Mouse (Mus musculus): ENCODE measurements around the gene Rnase13. TPM values are rescaled to one million over a fixed set of nuclear protein-coding genes. Genes with fewer than 3 reads are reported as not detected.

The Rnase13 gene
- polyA plus RNA-seq, 1 experiment: not detected

GRCm38 (mm10) chr14:51921759-51922570 is 608 bp downstream of the Rnase13 start:
- no peaks in the 10 kb centered on the region; the same call in 1 of the 2 replicates for H3K4me1 ChIP-seq (ENCODE audit: control insufficient read depth, insufficient read depth, insufficient read length, low read length)
- H3K4me3 ChIP-seq (ENCODE audit: insufficient read depth, low read depth, low read length): no peak overlapping the region
- H3K27ac ChIP-seq (replicated peaks; ENCODE audit: low read depth, low read length): no peak overlapping the region

- Histone ChIP-seq H3K4me3 (ENCODE audit: insufficient read depth, low read depth, low read length) (no peak overlapping the region), H3K27ac (replicated peaks; ENCODE audit: low read depth, low read length) (no peak overlapping the region)
Observed at GRCm38 (mm10) chr14:51918966-51919365, 3.6 kb downstream of the Rnase13 start.

GRCm38 (mm10) chr14:51918125-51918524 is 4.4 kb downstream of the Rnase13 start, which contains the start of gene Tppp2:
TSS of gene Tppp2 (plus strand) at chr14:51918425.
- Histone ChIP-seq H3K4me3 (ENCODE audit: insufficient read depth, low read depth, low read length) (no peak within 1 kb of the TSS), H3K4me1 (ENCODE audit: control insufficient read depth, insufficient read depth, insufficient read length, low read length) (no peaks in the 10 kb centered on the region; the same call in 1 of the 2 replicates), H3K27ac (replicated peaks; ENCODE audit: low read depth, low read length) (no peak within 1 kb of the TSS)

More at GRCm38 (mm10) chr14:51918966-51919365, 3.6 kb downstream of the Rnase13 start:
- H3K4me1 ChIP-seq (ENCODE audit: control insufficient read depth, insufficient read depth, insufficient read length, low read length): no peaks in the 10 kb centered on the region; the same call in 1 of the 2 replicates

GRCm38 (mm10) chr14:51916539-51916938 is 6.0 kb downstream of the Rnase13 start:
- Histone ChIP-seq H3K4me3 (ENCODE audit: insufficient read depth, low read depth, low read length) (no peak overlapping the region), H3K27ac (replicated peaks; ENCODE audit: low read depth, low read length) (no peak overlapping the region), H3K4me1 (ENCODE audit: control insufficient read depth, insufficient read depth, insufficient read length, low read length) (no peaks in the 10 kb centered on the region)

GRCm38 (mm10) chr14:51915030-51915429 is 7.5 kb downstream of the Rnase13 start:
- H3K27ac ChIP-seq (replicated peaks; ENCODE audit: low read depth, low read length): no peak overlapping the region
- H3K4me1 ChIP-seq (ENCODE audit: control insufficient read depth, insufficient read depth, insufficient read length, low read length): no peaks in the 10 kb centered on the region
- no peak overlapping the region for H3K4me3 ChIP-seq (ENCODE audit: insufficient read depth, low read depth, low read length)

- Histone ChIP-seq H3K27ac (replicated peaks; ENCODE audit: low read depth, low read length) (peak within 1 kb of the TSS; percentile 92), H3K4me1 (ENCODE audit: control insufficient read depth, insufficient read depth, insufficient read length, low read length) (no peaks in the 10 kb centered on the region)
Observed at GRCm38 (mm10) chr14:51913960-51914762, 8.4 kb downstream of the Rnase13 start, which contains the start of gene Ndrg2. TSS of gene Ndrg2 (minus strand) at chr14:51914158.

GRCm38 (mm10) chr14:51913062-51913959 is 9.3 kb downstream of the Rnase13 start:
- Histone ChIP-seq H3K4me3 (ENCODE audit: insufficient read depth, low read depth, low read length) (peak overlapping the region; percentile 90), H3K4me1 (ENCODE audit: control insufficient read depth, insufficient read depth, insufficient read length, low read length) (no peaks in the 10 kb centered on the region)

More at GRCm38 (mm10) chr14:51913960-51914762, 8.4 kb downstream of the Rnase13 start, which contains the start of gene Ndrg2:
- peak within 1 kb of the TSS; percentile 90 for H3K4me3 ChIP-seq (ENCODE audit: insufficient read depth, low read depth, low read length)

GRCm38 (mm10) chr14:51912391-51913061 is 10.0 kb downstream of the Rnase13 start:
- H3K4me1 ChIP-seq (ENCODE audit: control insufficient read depth, insufficient read depth, insufficient read length, low read length): no peaks in the 10 kb centered on the region
- peak overlapping the region; percentile 86 for H3K27ac ChIP-seq (replicated peaks; ENCODE audit: low read depth, low read length)
- H3K4me3 ChIP-seq (ENCODE audit: insufficient read depth, low read depth, low read length): peak overlapping the region; percentile 90

More at GRCm38 (mm10) chr14:51913062-51913959, 9.3 kb downstream of the Rnase13 start:
- H3K27ac ChIP-seq (replicated peaks; ENCODE audit: low read depth, low read length): peak overlapping the region; percentile 92

GRCm38 (mm10) chr14:51911301-51911700 is 11.3 kb downstream of the Rnase13 start:
- Histone ChIP-seq H3K27ac (replicated peaks; ENCODE audit: low read depth, low read length) (no peak overlapping the region), H3K4me3 (ENCODE audit: insufficient read depth, low read depth, low read length) (no peak overlapping the region), H3K4me1 (ENCODE audit: control insufficient read depth, insufficient read depth, insufficient read length, low read length) (no peaks in the 10 kb centered on the region)

GRCm38 (mm10) chr14:51906102-51906501 is 16.5 kb downstream of the Rnase13 start:
- H3K4me3 ChIP-seq (ENCODE audit: insufficient read depth, low read depth, low read length): no peak overlapping the region
- H3K27ac ChIP-seq (replicated peaks; ENCODE audit: low read depth, low read length): no peak overlapping the region

GRCm38 (mm10) chr14:51904706-51905105 is 17.9 kb downstream of the Rnase13 start:
- no peak overlapping the region for H3K4me3 ChIP-seq (ENCODE audit: insufficient read depth, low read depth, low read length)
- no peaks in the 10 kb centered on the region for H3K4me1 ChIP-seq (ENCODE audit: control insufficient read depth, insufficient read depth, insufficient read length, low read length)
- no peak overlapping the region for H3K27ac ChIP-seq (replicated peaks; ENCODE audit: low read depth, low read length)

More at GRCm38 (mm10) chr14:51906102-51906501, 16.5 kb downstream of the Rnase13 start:
- H3K4me1 ChIP-seq (ENCODE audit: control insufficient read depth, insufficient read depth, insufficient read length, low read length): no peaks in the 10 kb centered on the region

GRCm38 (mm10) chr14:51903782-51904181 is 18.8 kb downstream of the Rnase13 start:
- Histone ChIP-seq H3K4me3 (ENCODE audit: insufficient read depth, low read depth, low read length) (no peak overlapping the region), H3K27ac (replicated peaks; ENCODE audit: low read depth, low read length) (no peak overlapping the region), H3K4me1 (ENCODE audit: control insufficient read depth, insufficient read depth, insufficient read length, low read length) (no peaks in the 10 kb centered on the region)

- Histone ChIP-seq H3K4me3 (ENCODE audit: insufficient read depth, low read depth, low read length) (no peak overlapping the region), H3K4me1 (ENCODE audit: control insufficient read depth, insufficient read depth, insufficient read length, low read length) (no peaks in the 10 kb centered on the region), H3K27ac (replicated peaks; ENCODE audit: low read depth, low read length) (no peak overlapping the region)
Observed at GRCm38 (mm10) chr14:51902806-51903710, 19.5 kb downstream of the Rnase13 start.

All from brown adipose tissue, adult 24 weeks (tissue).